Mouse (Mus musculus) forebrain, embryonic 12.5 days (tissue): ENCODE results near the gene Klhdc3. TPM values are rescaled to one million over a fixed set of nuclear protein-coding genes. Genes with fewer than 3 reads are reported as not detected.
A peak's percentile ranks its signal among the peaks of the same experiment; 100 is the strongest.

Experiments used
- ATAC-seq: fragments of 200-750 bp; cut with Nextera tagmentation; 2 replicates; pipeline ENCODE4 v1.8.0; 2017; ENCODE audit warnings: moderate TSS enrichment; ENCODE audit not compliant: low FRiP score
- H3K27ac ChIP-seq: fragments of 300-500 bp; sonication (generic); 2 replicates; pipeline ENCODE4 v1.5.1; 2016; ENCODE audit warnings: mild to moderate bottlenecking
- H3K27me3 ChIP-seq: fragments of 300-500 bp; sonication (generic); 2 replicates; pipeline ENCODE4 v1.6.1; 2016; ENCODE audit warnings: mild to moderate bottlenecking
- H3K36me3 ChIP-seq: fragments of 300-500 bp; sonication (generic); replicated peaks from 2 replicates; pipeline ENCODE4 v1.6.1; 2016; ENCODE audit warnings: mild to moderate bottlenecking
- H3K4me1 ChIP-seq: fragments of 300-500 bp; sonication (generic); 2 replicates; pipeline ENCODE4 v1.6.1; 2016
- H3K4me2 ChIP-seq: fragments of 300-500 bp; sonication (generic); 2 replicates; pipeline ENCODE4 v1.6.1; 2016; ENCODE audit warnings: mild to moderate bottlenecking, moderate library complexity
- H3K4me3 ChIP-seq: fragments of 300-500 bp; sonication (generic); replicated peaks from 2 replicates; pipeline ENCODE4 v1.5.1; 2016; ENCODE audit warnings: mild to moderate bottlenecking
- H3K9ac ChIP-seq: fragments of 300-500 bp; sonication (generic); 2 replicates; pipeline ENCODE4 v1.6.1; 2016; ENCODE audit warnings: mild to moderate bottlenecking
- H3K9me3 ChIP-seq: fragments of 300-500 bp; sonication (generic); 2 replicates; pipeline ENCODE4 v1.6.1; 2016
- WGBS: fragments of 180-500 bp; shearing (Covaris S2); methylation state at CpG from one replicate; pipeline ENCODE4 v1.1.7; 2016; 5-methylcytosine and 5-hydroxymethylcytosine counted together
- polyA plus RNA-seq: library from polyadenylated mRNA; unstranded; fragments of >200 nt; fragmentation: Nextera tagmentation; extraction: Ambion mirVana; gene quantifications from 2 replicates; pipeline ENCODE4 v1.2.1, GENCODE M21; 2016

The Klhdc3 gene
- polyA plus RNA-seq, 1 experiment from 2014 or later: 131 TPM

GRCm38 (mm10) chr17:46628791-46629684 is 51.7 kb downstream of the Klhdc3 start, which contains the start of gene Ptk7:
Gene Ptk7, minus strand, starts transcription at chr17:46629504.
- H3K9ac ChIP-seq: peak within 1 kb of the TSS; percentile 95
- peaks cover 51% of the 10 kb centered on the region for H3K4me1 ChIP-seq
- H3K9me3 ChIP-seq: no peaks in the 10 kb centered on the region
- H3K27ac ChIP-seq: peak within 1 kb of the TSS; percentile 94
- H3K4me3 ChIP-seq: peak within 1 kb of the TSS; percentile 85
- peaks cover 32% of the 10 kb centered on the region for H3K36me3 ChIP-seq
- H3K4me2 ChIP-seq: peak within 1 kb of the TSS; percentile 80
- under 1% methylated on average over 84 of the region's 90 CpGs for WGBS
- ATAC-seq: peak; percentile 85
- no peaks in the 10 kb centered on the region for H3K27me3 ChIP-seq

- peak; percentile 31 for ATAC-seq
- Histone ChIP-seq H3K4me1 (peaks cover 56% of the 10 kb centered on the region), H3K27me3 (no peaks in the 10 kb centered on the region), H3K4me2 (peak overlapping the region; percentile 80), H3K9me3 (no peaks in the 10 kb centered on the region), H3K4me3 (peak overlapping the region; percentile 85), H3K9ac (peak overlapping the region; percentile 95), H3K27ac (peak overlapping the region; percentile 94; the same call in 1 of the 2 replicates), H3K36me3 (peaks cover 26% of the 10 kb centered on the region)
- under 1% methylated on average over 12 of the region's 13 CpGs for WGBS
Observed at GRCm38 (mm10) chr17:46628471-46628790, 52.3 kb downstream of the Klhdc3 start.

- Histone ChIP-seq H3K9ac (peak overlapping the region; percentile 95), H3K36me3 (peaks cover 16% of the 10 kb centered on the region), H3K4me2 (peak overlapping the region; percentile 80), H3K4me3 (peak overlapping the region; percentile 85), H3K27me3 (no peaks in the 10 kb centered on the region), H3K4me1 (peaks cover 65% of the 10 kb centered on the region), H3K27ac (no peak overlapping the region), H3K9me3 (no peaks in the 10 kb centered on the region)
- WGBS: 73% methylated on average over 6 of the region's 6 CpGs
- no peak for ATAC-seq
Observed at GRCm38 (mm10) chr17:46627409-46627808, 53.3 kb downstream of the Klhdc3 start.

- no peaks in the 10 kb centered on the region for H3K27me3 ChIP-seq
- no peaks in the 10 kb centered on the region for H3K9me3 ChIP-seq
- H3K4me2 ChIP-seq: 0 out of 2 replicates have a peak overlapping the region, but pooled peaks have one; percentile 2
- ATAC-seq: no peak
- H3K4me1 ChIP-seq: peaks cover 71% of the 10 kb centered on the region
- no peak overlapping the region for H3K9ac ChIP-seq
- H3K36me3 ChIP-seq: no peaks in the 10 kb centered on the region
- no peak overlapping the region for H3K4me3 ChIP-seq
- WGBS: 75% methylated on average over 12 of the region's 12 CpGs
- peak overlapping the region; percentile 53; the same call in 1 of the 2 replicates for H3K27ac ChIP-seq
Observed at GRCm38 (mm10) chr17:46624598-46624997, 56.1 kb downstream of the Klhdc3 start.

Other genes with a start within 250 kb of the Klhdc3 start
- 0.14 TPM in 1 of 2 replicates, not detected in the other for gene Slc22a7, start 242.5 kb downstream of the Klhdc3 start, polyA plus RNA-seq
- gene Ttbk1, start 193.2 kb downstream of the Klhdc3 start, polyA plus RNA-seq: 4.0 and 5.0 TPM in 2 replicates
- gene Dnph1, start 184.2 kb downstream of the Klhdc3 start, polyA plus RNA-seq: 68.3 and 71.7 TPM in 2 replicates
- 9.8 and 11.3 TPM in 2 replicates for gene Cul9, start 134.5 kb downstream of the Klhdc3 start, polyA plus RNA-seq
- gene Srf, start 124.7 kb downstream of the Klhdc3 start, polyA plus RNA-seq: 5.0 TPM in 2 replicates
- gene Ptk7, start 51.4 kb downstream of the Klhdc3 start, polyA plus RNA-seq: 55.3 and 56.4 TPM in 2 replicates
- 39.0 and 42.5 TPM in 2 replicates for gene Klc4, start 34.9 kb downstream of the Klhdc3 start, polyA plus RNA-seq
- gene Mrpl2, start 34.7 kb downstream of the Klhdc3 start, polyA plus RNA-seq: 76.6 and 102 TPM in 2 replicates
- gene Cul7, start 30.6 kb downstream of the Klhdc3 start, polyA plus RNA-seq: 46.5 and 47.8 TPM in 2 replicates
- 54.4 and 57.6 TPM in 2 replicates for gene Rrp36, start 6.6 kb downstream of the Klhdc3 start, polyA plus RNA-seq
- gene Mea1, start 2.1 kb downstream of the Klhdc3 start, polyA plus RNA-seq: 156 and 158 TPM in 2 replicates
- 111 and 124 TPM in 2 replicates for gene Ppp2r5d, start 24.2 kb upstream of the Klhdc3 start, polyA plus RNA-seq
- gene Pex6, start 30.5 kb upstream of the Klhdc3 start, polyA plus RNA-seq: 28.7 and 29.3 TPM in 2 replicates
- 0.54 and 0.91 TPM in 2 replicates for gene Gnmt, start 48.3 kb upstream of the Klhdc3 start, polyA plus RNA-seq
- 56.6 and 57.3 TPM in 2 replicates for gene Cnpy3, start 71.3 kb upstream of the Klhdc3 start, polyA plus RNA-seq
- gene Ptcra, start 82.8 kb upstream of the Klhdc3 start, polyA plus RNA-seq: 0.24 and 0.36 TPM in 2 replicates
- gene 2310039H08Rik, start 91.7 kb upstream of the Klhdc3 start, polyA plus RNA-seq: 57.2 and 61.2 TPM in 2 replicates
- 154 and 178 TPM in 2 replicates for gene Rpl7l1, start 101.8 kb upstream of the Klhdc3 start, polyA plus RNA-seq
- gene Bicral, start 177.6 kb upstream of the Klhdc3 start, polyA plus RNA-seq: 7.1 and 7.5 TPM in 2 replicates
- 63.2 and 67.3 TPM in 2 replicates for gene Tbcc, start 209.8 kb upstream of the Klhdc3 start, polyA plus RNA-seq
- gene Prph2, start 229.5 kb upstream of the Klhdc3 start, polyA plus RNA-seq: not detected in 2 replicates